Mouse (Mus musculus) gastrocnemius, postnatal 10 days (tissue): ENCODE measurements around the gene Mrpl18. TPM values are rescaled to one million over a fixed set of nuclear protein-coding genes. Genes with fewer than 3 reads are reported as not detected.
"Not testable (repeated sequence)": the region's sequence is repeated elsewhere in the genome, so short reads cannot be mapped to it uniquely, and the experiment has no call there.

ENCODE experiments used
- DNase-seq: peaks from one replicate; pipeline ENCODE4 v3.0.0; 2021; ENCODE audit warnings: mixed read lengths
- long read RNA-seq, 2 experiments: library from polyadenylated mRNA; stranded (forward); transcript quantifications; one replicate each; pipeline ENCODE4 v2.0.0; 2021
- total RNA-seq, 2 experiments: library from RNA; stranded (reverse); gene quantifications; 2 replicates each; pipeline ENCODE4 v1.2.3; 2021

Mrpl18 gene
- total RNA-seq = 10 to 100 TPM; 81.3 to 85.7 TPM
- long read RNA-seq, experiment 1, transcript Mrpl18-201 (4 exons, 1,219 nt) = major isoform, 67 of 73 reads
- long read RNA-seq, experiment 1, partial matches to known transcripts = 3 of 73 reads
- long read RNA-seq, experiment 1, other reads (novel, unspliced or antisense) = 2 of 73 reads
- long read RNA-seq, experiment 2, transcript Mrpl18-201 (4 exons, 1,219 nt) = major isoform, 84 of 84 reads
- long read RNA-seq, experiment 2, partial matches to known transcripts = 0 of 84 reads
- long read RNA-seq, experiment 2, other reads (novel, unspliced or antisense) = 0 of 84 reads

DNA sequence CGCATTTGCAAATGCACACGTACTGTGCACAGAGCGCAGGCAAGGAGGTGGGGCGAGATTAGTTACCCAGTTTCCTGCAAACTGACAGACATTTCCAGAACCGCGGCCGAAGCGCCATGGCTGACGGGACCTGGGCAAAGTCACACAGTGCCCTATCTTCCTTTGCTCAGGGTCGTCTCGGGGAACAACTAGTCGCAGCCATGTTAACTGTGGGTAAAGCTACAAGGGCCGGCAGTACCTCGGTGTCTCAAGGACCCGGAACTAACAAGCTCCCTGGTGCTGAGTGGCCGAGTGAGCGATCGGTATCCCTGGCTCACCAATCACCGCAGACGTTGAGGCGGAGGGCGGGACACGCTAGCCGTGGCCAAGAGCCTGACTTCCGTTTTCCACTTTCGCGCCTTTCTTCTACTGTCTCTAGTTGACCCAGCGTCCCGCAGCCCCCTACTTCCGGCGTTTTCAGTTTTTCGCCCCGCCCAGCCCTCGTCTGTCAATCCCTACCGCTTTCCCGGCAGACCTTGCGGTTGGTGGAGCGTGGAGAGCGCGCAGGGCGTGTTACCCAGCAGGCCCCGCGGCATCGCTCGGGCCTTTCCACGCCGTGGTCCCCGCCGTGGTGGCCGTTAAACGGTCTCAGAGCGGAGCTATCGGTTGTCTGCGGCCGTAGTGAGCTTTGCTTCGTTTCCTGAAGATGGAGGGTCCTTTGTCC lies at the start of gene Mrpl18:
TSS of gene Mrpl18 (minus strand) at position 465 of the 703 bp plus-strand sequence.
- peak; percentile 94 for DNase-seq

DNA sequence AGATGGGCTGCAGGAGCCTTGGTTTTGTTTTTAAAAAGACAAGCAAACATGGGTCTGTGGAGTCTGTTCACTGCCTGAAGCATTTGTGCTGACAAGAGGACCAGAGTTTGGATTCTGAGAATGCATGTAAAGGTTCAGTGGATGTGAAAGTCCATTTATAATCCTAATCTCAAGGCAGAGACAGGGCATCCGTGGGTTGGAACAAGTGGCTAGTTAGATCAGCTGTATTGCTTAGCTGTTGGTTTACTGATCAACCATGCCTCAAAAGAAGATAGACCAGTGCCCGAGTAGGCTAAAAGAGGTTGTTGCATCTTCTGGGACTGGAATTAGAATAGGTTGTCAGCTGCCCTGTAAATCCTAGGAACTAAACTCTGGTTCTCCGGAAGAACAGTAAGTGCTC lies 47.3 kb upstream of the Mrpl18 start:
- DNase-seq = no peak

DNA sequence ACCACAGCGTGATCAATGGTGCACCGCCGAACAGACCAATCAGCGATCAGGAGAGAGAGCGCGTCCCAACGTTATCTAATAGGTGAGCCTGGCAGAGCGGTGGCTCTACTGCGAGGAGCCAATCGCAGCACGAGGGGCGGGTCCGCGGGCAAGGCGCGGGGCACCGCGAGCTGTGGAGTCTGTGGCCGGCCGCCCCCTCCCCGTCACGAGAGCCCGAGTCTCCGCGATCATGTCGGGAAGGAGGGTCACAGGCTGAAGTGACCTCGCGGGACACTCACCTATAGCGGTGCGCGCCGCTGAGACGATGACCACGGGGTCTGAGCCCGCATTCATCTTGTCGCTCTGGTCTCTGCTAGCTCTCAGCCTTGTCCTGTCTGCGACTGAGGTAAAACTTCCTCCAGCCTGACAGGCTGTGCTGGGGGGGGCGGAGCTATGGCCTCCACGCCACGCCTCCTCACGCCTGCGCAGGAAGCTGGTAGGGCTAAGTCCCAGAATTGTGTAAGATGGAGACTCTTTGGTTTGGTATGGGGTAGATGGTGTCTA lies 44.3 kb upstream of the Mrpl18 start, which contains the start of gene Acat2:
TSS of gene Acat2 (minus strand) at position 417 of the 543 bp plus-strand sequence.
- peak; percentile 90 for DNase-seq

DNA sequence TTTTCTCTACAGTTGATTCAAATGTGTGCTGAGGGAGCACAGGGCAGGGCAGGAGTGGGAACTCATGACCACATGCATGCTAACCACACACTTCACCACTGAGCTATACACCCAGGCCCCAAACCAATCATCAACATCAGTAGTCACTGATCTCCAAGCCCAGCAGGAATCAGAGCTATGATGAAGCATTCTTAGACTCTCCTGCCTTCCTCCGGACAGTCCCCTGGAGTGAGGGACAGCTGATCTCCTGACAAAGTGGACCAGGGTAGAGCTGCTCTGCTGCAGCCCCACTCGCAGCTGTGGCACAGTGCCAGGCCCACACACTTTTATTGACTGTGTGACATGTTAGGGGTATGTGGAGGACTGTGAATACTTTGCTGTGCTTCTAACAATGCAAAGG lies 43.2 kb upstream of the Mrpl18 start:
- DNase-seq = not testable (repeated sequence)

DNA sequence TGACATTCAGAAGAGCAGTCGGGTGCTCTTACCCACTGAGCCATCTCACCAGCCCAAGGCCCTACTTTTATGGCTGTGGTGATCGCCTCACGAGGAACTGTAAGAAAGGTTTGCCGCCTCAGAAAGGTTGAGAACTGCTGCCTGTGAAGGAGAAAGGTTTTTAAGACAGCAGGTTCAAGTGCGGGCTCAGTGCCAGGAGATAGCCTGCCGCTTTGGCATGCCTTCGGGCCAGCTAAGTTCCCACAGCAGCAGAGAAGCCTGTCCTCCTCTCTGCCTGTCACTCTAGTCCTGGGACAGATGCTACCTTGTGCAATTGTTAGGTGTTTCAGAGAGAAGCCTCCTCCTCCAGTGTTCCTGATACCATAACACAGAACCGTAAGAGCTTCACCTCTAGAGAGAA lies 40.5 kb upstream of the Mrpl18 start:
- no peak for DNase-seq

DNA sequence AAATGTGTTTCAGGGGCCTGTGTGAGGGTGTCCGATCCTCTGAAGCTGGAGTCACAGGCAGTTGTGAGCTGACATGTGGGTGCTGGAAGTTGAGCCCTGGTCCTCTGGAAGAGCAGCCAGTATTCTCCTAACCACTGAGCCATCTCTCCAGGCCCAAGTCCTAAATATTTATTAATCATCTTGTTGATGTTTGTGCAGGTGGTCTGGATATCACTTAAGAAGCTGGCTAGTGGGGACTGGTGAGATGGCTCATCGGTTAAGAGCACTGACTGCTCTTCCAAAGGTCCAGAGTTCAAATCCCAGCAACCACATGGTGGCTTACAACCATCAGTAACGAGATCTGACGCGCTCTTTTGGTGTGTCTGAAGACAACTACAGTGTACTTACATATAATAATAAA lies 33.5 kb upstream of the Mrpl18 start:
- DNase-seq = no peak

DNA sequence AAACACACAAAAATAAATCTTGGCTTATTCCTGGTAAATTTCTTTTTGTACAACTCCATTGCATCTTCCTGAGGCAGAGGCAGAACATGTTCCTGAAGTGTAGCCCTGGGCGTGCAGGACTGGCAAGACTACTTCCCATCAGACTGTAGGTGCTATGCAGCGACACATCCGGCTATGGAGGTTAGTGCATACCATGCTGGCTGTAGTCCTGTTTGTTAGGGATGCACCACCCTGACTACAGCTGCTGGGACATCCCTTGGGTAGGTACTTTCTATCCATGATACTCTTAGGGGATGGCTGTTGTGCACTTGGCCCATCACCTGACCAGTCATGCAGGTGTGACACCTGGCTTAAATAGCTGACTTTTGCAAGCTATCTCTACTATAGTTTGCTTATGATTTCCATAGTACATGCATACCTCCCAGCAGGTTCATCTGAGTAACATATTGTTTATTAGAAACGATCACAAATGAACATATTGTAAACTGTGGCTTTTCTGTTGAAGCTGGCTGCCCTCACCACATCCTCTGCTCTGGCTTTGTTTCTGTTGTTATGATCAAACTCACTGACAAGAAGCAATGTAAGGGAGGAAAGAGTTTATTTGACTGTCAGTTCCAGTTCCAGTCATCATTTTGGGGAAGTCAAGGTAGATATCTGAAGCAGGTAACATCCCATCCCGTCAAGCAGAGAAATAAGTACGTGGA lies 26.5 kb upstream of the Mrpl18 start:
- DNase-seq = no peak

DNA sequence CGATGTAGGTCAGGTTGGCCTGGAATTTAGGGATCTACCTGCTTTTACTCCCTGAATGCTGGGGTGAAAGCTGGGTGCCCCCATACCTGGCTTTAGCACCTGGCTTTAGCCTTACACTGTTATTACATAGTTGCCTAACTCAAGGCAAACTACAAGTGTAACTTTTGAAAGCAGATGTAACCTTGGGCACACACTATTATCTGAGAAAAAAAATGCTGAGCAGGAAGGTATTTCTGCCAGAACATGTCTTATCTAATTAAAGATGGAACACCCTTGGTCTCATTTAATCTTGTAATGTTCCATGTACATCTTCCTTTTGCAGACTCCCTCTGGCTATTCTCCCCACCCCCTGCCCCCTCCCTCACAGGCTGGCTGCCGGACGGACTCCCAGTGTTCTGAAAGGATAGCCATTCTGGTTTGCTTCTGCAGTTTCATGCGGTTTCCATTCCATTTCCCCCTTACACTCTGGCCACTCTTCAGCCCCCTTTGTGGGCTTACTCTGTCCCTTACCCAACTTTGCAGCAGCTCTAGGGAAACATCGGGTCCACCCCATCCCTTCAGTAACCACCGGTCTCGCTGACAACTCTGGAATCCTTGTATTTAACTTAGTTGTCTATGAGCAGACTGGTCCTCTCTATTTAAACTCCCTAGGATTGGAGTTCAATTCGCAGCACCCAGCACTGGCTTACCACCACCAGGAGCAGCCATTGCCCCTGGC lies 25.6 kb upstream of the Mrpl18 start:
- DNase-seq = no peak

DNA sequence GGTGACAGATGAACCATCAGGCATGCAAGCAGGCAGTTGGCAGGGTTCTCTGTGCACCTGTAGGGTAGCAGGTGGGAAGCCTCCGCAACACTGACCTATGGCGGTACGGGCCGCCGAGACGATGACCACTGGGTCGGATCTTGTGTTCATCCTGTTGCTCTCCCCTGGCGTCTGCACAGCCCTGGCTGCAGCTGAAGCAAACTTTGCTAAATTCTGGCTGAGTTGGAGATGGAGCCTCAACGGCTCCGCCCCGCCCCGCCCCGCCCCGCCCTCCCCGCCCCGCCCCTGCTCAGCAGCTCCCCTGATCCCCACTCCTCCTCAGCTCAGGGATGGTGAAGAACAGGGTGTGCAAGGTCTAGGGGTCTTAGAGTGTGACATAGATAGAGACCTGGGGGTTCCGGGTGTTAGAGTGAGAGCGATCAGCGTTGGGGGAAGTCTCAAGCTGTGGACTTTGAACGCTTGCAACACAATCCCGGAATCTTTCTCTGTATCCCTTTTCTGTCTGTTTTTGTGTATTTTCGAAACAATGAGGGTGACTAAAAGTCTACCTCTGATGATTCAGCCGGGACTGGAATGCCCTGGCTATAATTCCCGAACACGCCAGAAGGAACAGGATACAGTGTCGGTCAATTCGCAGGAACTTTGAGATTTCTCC lies 24.1 kb upstream of the Mrpl18 start, which contains the start of gene Acat3:
TSS of gene Acat3 (minus strand) at position 450 of the 655 bp plus-strand sequence.
- no peak for DNase-seq

DNA sequence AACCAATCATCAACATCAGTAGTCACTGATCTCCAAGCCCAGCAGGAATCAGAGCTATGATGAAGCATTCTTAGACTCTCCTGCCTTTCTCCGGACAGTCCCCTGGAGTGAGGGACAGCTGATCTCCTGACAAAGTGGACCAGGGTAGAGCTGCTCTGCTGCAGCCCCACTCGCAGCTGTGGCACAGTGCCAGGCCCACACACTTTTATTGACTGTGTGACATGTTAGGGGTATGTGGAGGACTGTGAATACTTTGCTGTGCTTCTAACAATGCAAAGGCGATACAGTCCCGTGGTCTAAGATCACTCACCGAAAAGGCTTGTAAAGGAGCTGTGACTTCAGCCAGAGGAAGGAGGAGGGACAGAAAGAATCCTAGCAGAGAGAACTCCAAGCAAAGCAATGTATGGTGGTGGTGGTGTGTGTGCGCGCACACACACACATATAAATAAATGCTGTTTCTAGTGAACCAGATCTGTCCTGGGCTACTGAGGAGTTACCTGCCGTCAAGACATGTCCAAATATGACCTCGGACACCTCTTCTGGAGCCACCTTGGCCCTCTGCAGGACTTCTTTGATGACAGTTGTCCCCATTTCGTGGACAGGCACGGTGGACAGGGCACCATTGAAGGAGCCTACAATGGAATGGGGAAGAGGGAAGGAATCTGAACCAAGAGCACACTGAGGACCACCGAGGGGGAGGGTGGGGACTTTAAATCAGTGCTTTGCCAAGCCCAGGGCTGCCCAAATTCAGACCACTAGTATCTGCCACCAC lies 23.4 kb upstream of the Mrpl18 start:
- DNase-seq = not testable (repeated sequence)

DNA sequence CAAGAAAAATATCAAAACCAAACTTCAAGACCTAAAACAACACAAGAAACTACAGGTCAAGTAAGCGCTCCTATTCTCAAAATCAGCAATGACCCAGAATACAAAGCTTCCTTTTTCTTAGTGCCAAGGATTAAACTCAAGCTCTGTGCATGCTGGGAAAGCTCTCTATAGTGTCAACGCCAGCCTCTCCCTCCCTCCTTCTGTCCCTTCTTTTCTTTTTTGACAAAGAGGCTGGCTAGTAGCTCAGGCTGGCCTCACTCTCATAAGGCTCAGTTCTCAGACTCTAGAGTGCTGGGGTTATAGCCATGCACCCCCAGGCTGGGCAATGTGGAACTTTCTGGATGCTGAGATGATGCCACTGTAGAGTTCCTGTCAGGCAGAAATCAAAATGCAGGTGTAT lies 21.9 kb upstream of the Mrpl18 start:
- no peak for DNase-seq

DNA sequence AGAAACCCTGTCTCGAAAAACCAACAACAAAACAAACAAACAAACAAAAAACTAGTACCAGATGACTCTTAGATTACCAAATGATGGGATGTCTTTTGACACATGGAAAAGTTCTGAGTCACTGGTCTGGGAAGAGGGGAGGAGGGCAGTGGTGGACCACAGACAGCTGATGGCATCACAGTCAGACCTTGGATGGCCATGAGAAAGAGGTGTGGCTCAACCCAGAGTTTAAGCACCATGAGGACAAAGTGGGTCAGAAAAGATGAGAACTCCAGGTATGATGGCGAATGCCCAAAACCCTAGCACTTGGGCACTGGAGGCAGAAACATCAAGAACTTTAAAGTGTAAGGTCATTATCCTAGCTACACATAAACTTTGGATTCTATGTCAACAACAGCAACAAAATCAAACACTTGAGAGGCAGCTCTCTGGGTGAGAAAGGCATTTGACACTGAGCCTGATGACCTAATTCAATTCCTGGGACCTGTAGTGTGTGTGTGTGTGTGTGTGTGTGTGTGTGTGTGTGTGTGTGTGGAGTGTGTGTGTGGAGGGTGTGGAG lies 21.3 kb upstream of the Mrpl18 start:
- no peak for DNase-seq

DNA sequence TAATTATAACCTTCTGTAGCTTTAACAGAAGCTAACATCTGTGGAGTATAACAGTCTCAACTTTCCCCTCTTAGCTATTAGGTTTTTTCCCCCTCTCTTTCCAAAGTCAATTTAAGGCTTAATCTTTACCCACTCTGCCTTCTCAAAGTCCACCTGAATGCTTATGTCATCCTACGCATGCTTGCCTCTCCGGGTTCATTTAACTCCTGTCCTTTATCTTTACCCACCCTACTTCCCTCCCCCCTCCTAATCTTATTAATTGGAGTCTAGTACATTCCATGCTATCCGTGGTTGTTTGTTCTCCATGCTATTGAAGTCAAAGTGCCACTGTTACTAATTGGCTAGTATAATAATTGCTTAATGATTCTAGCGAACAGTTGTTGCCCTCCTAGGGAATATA lies 19.6 kb upstream of the Mrpl18 start:
- no peak for DNase-seq

DNA sequence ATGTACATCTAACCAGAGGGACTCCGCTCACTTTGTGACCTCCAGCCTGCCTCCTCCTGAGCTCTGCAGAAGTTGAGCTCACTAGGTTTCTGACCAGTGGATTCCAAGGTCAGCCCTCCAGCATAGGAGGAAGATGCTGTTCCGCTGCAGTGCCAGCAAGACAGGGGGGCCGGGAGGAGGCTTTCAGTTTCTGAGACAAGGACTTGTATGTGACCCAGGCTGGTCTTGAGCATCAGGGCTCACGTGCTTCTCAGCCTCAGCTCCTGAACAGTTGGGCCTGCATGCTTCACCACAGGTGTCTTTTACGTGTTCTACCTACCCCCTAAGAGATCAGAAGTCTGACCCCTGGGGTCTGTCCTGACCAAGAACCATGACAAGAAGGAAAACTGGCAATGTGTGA lies 15.4 kb upstream of the Mrpl18 start:
- not testable (repeated sequence) for DNase-seq

DNA sequence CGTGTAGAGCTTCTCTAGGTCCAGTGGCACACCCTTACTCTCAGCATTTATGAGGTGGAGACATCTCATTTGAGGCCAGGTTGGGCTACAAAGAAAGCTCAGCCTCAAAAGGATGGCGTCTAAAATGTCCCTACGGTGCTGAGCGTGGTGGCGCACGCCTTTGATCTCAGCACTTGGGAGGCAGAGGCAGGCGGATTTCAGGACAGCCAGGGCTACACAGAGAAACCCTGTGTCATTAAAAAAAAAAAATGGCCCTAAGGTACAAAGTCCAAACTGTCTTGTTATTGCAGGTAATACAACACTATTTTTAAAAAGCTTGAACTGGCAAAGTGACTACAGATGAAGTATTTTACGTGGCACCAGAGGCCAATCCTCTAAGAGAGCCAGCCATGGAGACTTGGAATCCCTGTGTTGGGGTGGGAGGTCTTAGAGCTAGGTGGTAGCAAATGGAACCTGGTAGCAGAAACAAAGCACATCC lies 9.6 kb upstream of the Mrpl18 start:
- DNase-seq = no peak

DNA sequence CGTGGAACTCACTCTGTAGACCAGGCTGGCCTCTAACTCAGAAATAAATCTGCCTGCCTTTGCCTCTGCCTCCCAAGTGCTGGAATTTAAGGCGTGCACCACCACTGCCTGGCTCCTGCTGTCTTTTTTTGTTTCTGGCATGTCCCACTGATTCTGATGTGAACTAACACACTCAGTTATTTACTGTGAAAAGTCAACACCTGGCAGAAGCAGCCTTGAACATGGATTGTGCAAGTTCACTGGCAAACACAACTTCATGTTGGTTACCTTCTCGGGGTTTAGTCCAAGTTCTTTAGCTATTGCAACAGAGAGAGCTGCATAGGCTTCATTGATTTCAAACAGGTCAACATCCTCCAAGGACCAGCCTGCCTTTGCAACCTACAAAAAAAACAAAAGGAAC lies 8.9 kb upstream of the Mrpl18 start:
- no peak for DNase-seq

DNA sequence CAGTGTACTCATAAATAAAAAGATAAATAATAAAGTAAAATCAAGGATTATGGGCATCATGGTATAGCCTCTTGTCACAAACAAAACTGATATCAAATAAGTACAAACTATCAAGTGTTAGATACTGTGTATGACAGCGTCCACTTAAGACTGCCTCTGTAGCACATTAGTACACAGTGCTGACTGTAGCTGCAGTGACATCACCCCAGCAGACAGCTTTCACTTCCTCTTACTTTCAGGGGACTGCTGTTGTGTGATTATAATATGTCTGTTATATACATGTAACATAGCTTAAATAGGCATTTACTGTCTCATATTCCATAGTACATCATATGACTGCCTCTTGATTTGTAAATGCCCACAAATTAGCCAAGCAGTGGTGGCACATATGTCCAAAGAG lies 4.9 kb upstream of the Mrpl18 start:
- DNase-seq = no peak

DNA sequence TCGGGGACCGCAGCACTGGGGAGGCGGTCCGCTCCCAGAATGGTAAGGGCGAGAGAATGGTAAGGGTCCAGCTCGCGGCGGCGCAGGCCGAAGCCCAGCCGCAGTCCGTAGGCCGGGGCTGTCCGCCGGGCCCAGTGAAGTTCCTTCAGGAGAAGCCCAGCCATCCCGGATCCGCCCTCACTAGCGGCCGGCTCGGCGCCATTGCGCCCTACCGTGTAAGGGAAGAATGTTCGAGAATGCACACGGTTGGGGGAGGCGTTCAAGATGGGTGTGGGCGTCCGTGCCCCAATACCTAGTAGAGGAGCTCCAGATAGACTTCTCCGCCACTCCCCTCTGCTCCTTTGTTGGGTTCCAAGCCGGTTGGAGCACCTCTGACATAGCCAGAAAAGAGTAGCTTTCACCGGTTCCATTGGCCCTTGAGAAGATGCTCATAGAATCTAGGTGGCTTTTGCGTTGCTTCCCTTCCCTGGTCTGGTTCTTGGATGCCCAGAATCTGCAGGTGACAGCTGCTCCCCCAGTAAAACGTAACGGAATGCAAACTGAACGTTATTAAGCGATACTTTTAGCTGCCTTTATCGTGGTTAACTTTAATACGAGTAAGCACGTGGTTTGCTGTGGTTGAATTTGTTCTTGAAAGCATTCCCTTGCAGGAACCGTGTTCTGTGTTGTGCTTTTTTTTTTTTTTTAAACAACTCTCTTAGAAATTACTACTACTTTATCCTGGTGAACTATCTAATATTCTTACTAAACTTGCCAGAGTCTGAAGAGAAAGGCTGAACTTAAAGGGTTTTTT lies 639 bp upstream of the Mrpl18 start:
- peak; percentile 55 for DNase-seq

DNA sequence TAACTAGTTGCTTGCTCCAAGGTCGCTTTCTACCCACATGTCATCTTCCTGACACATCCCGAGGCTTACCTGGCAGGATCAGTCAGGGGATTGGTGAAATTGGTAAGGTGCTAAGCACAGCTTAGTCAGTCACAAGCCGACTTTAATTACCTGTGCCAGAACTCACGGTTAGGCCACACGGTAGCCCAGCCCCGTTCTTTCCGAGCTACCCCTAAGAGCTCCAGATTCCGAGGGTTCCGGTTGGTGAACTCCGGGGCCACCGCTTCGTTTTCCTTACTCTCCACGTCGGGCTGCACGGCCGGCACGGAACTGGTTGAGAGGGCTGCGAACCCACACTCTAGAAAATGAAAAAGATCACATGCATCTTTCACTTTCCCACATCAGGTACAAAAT lies 661 bp downstream of the Mrpl18 start, which contains the start of gene Tcp1:
TSS of gene Tcp1 (plus strand) at position 214 of the 393 bp plus-strand sequence.
- DNase-seq = no peak
